Mouse (Mus musculus) heart, postnatal 10 days (tissue): ENCODE data around the gene AL731706.2. TPM values are rescaled to one million over a fixed set of nuclear protein-coding genes. Genes with fewer than 3 reads are reported as not detected.
"Not testable (repeated sequence)": the region's sequence is repeated elsewhere in the genome, so short reads cannot be mapped to it uniquely, and the experiment has no call there.

ENCODE experiments used
- DNase-seq, 2 experiments: peaks; one replicate each; pipeline ENCODE4 v3.0.0; 2021
- intact Hi-C: fragments of 180-260 bp; cut with DNase I; formaldehyde crosslinking; loops from one replicate; pipeline ENCODE4 v1.15.1; 2025
- total RNA-seq, 2 experiments: library from RNA; stranded (reverse); gene quantifications; 2 replicates each; pipeline ENCODE4 v1.2.3; 2021

The AL731706.2 gene
- 10 to 100 TPM; 24.9 to 33.6 TPM for total RNA-seq

DNA sequence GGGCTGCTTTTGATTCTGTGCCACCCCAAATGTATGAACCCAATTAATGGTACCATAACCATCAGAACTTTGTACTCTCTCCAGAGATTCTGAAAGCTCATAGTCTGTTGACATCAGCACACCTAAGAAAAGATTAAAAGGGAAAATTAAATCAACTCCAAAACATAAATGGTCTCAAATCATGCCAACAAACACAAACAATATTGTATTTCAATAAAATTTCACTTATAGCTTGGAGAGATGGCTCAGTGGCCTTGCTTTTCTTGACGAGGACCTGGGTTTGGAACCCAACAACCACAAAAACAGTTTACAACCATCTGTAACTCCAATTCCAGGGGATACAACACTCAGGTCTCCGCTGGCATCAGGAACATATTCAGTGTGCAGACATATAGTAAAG is at the start of gene AL731706.2:
AL731706.2 (minus strand) TSS at position 101 of the 400 bp plus-strand sequence.
- intact Hi-C loops, result loop anchor here (5.0 to 10.0 kb wide), 3 partner anchors 53 to 741 kb away; partner anchors contain the start of gene Snap25
- DNase-seq, result no peak

DNA sequence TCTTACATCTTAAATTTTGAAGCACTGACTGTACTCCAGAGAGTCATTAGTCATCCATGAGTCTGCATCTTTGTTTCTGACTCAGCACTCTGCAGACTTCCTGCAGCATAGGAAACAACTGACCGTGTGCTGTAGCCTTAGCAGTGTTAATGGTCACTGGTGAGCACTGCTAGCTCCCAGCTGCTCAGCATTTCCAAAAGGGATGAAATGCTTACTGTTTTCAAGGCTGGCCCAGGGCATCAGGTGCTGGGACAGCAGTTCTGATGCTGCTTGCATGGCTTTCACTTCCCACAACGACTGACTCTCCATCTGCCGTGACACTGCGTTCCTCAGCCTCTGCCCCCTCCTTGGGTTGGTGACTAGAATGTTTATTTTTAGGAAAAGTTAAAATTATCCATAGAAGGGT is 35.5 kb upstream of the AL731706.2 start:
- intact Hi-C loops, result no loop called here
- peak; percentile 31 to 35 for DNase-seq

DNA sequence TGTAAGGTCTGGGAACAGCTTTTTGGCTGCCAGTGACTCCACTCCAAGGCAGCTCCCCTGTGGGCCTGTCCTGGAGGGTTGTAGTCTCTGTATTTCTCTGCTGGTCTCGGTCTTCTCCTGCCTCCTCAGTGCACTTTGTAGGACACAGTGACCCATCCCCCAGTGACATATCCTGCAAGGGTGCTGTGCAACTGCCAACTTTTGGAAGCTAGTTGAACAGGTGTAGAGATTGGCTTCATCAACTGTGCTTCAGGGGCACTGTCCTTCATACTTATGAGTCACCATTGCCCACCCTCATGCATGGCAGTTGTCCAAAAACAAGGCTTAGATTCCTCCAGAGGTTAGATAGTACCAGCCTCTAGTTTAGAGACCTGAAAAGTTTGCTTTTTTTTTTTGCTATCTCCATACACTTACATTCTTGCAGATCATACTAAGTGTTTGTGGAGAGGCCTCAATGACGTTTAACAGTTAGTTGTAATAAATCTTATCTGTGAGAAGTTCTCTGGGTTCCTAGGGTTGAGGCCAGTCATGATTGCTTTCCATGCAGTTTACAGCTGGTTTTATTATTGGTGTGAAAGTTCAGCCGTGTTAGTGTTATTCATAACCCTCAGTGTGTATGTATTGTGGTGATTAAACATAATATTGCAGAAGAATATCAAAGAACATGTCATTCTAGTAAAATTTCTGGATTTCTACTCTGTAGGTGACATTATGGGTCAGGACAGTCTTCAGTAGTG is 34.9 kb upstream of the AL731706.2 start:
- DNase-seq, result no peak

DNA sequence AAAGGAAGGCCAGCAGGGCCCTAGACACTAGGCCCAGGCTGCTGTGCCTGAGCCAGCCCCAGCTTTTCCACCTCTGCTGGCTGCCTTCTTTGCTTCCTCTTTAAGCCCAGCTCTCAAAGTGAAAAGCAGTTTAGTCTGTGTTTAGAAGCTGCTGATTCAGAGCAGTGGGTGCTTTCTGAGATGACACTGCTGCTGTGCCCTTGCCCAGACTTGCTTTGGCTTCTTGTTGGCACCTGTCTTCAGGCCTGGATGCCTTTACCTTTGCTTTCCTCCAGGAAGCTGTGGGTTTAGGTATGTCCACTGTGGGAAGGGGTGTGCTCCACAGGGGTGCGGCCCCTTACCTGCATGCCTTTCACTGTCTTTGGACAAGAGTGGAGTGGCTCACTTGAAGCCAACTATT is 34.0 kb upstream of the AL731706.2 start:
- no peak for DNase-seq
- intact Hi-C loops, result loop anchor here (5.0 kb wide), 1 partner anchor 63 kb away; no protein-coding TSS in a partner anchor

More for the DNA sequence above, 34.9 kb upstream of the AL731706.2 start:
- intact Hi-C loops, result no loop called here

DNA sequence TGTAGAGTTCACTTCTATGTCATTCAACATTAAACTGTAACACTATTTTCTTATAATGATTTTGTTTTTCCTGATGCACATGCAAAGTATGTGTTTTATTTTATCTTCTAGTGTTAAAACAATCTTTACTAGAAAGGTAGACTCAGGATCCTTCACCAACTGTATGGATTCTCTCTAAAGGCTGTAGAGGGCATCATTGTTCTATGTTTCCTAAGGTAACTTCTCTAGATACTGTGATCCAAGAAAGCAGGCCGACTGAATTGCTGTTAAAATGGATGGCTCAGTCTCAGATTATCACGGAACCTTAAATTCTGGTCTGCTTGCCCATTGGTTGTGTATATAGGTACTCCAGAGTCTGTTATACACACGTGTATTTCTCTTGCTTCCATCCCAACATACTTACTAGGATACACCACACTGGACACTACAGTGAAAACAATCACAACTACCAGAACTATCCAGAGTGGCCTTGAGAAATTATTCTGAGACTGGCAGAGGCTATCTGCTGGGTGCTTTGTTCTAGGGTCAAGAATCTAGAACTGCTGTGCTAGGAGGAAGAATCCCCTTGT is 28.9 kb upstream of the AL731706.2 start:
- no peak for DNase-seq
- intact Hi-C loops, result loop anchor here (2.0 kb wide), 2 partner anchors 200 to 1028 kb away; no protein-coding TSS in a partner anchor

DNA sequence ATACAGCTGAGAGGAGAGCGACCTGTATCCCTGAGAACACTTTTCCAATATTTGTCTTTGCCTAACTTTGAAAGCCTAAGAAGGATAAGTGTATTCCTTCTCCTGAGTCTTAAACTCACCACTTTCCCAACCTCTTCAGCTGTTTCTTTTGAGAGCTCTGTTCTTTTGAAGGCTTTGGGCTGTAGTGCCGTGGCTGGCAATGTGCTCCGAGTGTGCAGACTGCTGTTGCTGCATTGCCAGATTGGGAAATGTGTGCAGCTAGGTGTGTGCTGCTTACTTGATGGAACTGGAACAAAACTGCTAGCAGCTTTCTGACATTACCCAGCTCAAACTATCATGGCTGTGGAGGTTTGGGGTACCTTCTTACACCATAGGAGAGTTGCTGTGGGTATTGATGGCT is 27.5 kb upstream of the AL731706.2 start:
- intact Hi-C loops, result no loop called here
- DNase-seq, result no peak

DNA sequence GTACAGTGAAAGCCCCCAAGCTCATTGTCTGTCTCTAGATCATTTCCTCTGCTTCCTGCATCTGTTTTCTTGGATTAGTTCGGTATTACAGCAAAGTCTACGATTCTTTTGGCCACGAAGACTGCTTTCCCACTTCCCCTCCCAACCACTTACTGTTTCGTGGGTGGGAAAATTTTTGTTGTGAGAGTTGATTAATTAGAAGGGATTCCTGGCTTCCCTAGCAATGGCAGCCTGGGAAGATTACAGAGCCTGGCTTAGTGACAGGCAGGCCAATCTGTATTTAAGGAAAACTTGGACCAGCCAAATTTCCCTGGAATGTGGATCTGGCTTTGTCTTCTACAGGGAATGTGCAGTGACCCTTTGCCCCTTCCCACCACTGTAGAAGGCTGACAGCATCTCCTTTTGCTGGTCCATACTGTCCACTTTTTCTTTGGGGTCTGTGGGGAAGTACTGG is 26.5 kb upstream of the AL731706.2 start:
- intact Hi-C loops, result no loop called here
- DNase-seq, result peak; percentile 51 to 56

DNA sequence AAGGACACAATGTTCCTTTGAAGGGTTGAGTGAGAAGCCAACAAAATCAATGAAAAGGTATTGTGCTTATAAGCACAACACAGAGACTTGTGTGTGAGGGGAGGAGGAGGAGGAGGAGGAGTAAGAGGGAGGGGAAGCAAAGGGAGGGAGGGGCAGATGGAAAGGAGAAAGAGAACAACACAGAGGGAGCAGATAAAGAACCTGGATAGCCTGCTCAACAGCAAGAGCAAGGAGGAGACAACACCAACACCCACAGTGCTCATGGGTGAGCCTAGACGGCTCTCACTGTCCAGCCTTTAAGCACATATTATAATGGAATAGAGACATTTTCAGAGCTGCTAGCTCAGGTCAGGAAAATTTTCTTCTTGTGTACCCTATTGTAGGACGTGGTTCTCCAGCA is 23.8 kb upstream of the AL731706.2 start:
- DNase-seq, result no peak
- intact Hi-C loops, result no loop called here

DNA sequence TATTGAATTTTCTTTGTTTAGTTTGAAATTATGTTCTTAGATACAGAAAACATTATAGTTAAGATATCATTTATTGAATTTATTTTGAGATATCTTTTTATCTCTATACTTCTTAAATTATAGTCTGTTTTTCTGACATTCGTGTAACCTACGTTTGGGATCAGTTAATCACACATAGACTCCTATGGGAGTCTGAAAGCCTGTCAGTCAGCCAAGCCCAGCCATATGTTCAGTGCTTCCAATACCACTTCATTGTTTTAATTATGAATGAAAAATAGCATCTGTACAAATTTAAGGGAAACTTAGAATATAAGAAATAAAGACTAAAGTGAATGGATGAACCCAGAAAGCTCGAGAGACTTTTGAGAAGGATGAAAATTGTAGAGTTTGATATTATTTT is 23.1 kb upstream of the AL731706.2 start:
- intact Hi-C loops, result no loop called here
- DNase-seq, result no peak

DNA sequence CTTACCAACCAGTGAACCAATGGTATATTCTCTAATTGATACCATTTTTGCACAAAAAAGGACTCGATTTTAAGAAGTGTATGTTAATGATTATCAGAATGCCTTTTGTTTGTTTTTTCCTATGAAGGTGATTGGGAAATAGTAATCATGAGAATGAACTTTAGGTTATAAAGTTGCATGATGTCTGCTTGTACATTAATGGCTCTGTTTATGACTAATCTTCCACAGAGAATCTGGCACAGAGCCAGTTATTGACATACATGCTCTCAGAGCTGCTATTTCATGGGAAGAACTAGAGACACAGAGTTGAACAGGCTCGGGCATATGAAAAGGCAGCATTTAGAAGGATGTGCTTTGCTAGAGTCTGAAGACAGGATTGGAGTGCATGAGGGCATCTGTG is 10.7 kb upstream of the AL731706.2 start:
- intact Hi-C loops, result no loop called here

DNA sequence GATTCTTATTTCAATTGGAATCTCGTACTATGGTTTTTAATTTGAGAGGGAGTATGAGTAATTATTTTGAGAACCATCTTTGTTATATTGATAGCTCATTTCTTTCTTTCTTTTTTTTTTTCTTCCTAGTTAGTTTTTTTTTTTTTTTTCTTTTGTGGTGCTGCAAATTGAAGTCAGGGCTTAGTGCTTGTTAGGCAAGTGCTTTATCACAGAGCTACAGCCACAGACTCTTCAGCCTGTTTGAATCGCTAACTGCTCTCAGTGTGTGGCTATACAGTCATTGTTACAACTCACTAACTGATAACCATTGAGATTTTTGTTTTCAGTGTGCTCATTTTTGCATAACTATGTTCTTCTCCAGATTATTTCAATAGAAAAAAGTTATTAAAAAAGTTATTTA is 9.0 kb upstream of the AL731706.2 start:
- intact Hi-C loops, result no loop called here

More for the DNA sequence above, 10.7 kb upstream of the AL731706.2 start:
- no peak for DNase-seq

DNA sequence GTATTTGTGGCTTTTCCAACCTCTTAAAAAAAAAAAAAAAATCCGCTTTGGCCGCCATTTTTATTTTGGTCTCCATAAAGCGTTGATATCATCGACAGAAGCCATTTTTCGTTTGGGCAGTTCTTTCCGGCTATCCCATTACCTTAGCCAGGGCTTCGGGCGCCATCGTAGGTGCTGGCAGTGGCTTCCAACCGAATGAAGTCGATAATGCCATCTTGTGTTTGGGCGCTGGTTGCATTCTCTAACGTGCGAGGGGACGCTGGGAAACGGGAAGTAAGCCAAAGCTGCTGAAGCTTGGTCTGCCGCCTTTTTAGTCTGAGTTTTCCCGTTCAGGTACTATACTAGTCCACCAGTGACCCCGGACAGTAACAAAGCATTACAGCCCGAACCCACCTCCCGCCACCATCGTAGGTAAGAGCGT is 6.5 kb upstream of the AL731706.2 start:
- peak; percentile 98 for DNase-seq
- intact Hi-C loops, result loop anchor here (2.0 kb wide), 1 partner anchor 223 kb away; no protein-coding TSS in a partner anchor

More for the DNA sequence above, 9.0 kb upstream of the AL731706.2 start:
- DNase-seq, result no peak

DNA sequence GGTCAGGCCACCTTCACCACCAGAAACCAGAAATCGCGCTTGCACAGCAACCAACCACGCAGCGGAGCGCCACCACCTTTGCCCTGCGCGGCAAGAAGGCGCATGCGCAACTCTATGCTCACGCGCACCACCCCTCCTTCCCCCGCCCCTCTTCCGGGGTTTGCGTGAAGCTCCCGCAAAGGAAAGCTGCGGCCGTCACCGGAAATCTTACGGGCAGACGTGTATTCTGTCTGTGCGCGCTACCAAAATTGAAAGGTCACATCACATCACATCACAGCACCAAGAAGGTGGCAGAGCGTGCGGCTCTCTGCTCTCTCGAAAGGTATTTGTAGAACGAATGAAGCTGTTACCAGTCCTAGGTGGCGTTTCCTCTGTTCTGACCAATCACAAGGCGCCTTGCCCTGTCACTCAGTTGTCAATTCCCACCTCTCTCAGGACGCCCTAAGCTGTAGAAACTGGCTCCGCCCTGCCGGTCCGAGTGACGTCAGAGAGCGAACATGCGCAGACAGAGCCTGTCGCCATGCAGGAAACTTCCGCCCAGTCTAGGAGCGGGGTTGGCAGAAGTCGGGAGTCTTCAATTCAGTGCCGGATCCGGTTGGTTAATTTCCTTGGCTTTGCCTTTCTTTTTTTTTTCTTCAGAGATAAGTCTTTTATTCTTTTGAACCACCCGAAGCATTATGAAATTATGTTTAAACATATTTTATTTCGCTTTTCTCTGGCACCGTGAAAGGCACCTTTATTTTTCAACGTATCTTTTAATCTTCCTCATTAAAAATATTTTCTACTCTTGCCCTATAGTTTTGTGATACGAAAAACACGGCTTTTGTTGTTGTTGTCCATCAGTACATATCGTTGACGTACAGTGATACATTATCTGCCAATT is 5.8 kb upstream of the AL731706.2 start, which contains the start of the genes Slx4ip, AL731706.1 and Mkks:
Slx4ip (plus strand) TSS at position 151 of the 883 bp plus-strand sequence.
AL731706.1 (minus strand) TSS at position 322 of the 883 bp plus-strand sequence.
Mkks (minus strand) TSS at position 322 of the 883 bp plus-strand sequence.
- intact Hi-C loops, result no loop called here
- DNase-seq, result peak; percentile 100

DNA sequence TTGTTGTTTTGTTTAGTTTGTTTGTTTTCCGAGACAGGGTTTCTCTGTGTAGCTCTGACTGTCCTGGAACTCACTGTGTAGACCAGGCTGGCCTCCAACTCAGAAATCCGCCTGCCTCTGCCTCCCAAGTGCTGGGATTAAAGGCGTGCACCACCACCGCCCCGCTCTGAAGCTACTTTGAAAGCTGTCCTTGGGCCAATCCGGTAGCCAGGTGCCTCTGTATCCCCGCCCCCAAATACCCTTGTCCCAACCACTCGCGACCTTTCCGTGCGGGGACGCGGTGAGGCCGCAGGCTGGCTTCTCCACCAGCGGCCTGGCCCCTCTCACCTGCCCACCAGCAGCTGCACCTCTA is 5.2 kb upstream of the AL731706.2 start:
- intact Hi-C loops, DNase-seq: not testable (repeated sequence)

DNA sequence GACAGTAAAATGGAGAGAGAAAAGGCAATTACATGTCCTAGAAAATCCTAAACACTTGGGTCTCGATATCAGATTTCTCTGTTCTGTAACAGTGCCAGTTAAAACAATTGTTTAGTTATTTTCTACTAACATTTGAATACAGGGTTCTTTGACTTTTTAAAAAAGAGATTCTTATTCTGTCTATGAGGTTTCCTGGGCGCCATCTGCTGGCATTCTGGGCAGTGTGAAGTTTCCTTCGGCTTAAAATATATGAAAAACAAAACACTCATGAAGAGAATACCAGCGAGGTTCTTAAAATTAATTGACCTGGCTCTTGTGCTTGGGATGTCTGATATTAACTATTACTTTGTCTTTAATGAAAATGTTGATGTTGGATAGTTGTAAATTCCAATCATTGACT is 1.4 kb upstream of the AL731706.2 start:
- peak; percentile 37 to 57 for DNase-seq
- intact Hi-C loops, result loop anchor here (1.0 to 10.0 kb wide), 5 partner anchors 55 to 742 kb away; partner anchors contain the start of gene Snap25

DNA sequence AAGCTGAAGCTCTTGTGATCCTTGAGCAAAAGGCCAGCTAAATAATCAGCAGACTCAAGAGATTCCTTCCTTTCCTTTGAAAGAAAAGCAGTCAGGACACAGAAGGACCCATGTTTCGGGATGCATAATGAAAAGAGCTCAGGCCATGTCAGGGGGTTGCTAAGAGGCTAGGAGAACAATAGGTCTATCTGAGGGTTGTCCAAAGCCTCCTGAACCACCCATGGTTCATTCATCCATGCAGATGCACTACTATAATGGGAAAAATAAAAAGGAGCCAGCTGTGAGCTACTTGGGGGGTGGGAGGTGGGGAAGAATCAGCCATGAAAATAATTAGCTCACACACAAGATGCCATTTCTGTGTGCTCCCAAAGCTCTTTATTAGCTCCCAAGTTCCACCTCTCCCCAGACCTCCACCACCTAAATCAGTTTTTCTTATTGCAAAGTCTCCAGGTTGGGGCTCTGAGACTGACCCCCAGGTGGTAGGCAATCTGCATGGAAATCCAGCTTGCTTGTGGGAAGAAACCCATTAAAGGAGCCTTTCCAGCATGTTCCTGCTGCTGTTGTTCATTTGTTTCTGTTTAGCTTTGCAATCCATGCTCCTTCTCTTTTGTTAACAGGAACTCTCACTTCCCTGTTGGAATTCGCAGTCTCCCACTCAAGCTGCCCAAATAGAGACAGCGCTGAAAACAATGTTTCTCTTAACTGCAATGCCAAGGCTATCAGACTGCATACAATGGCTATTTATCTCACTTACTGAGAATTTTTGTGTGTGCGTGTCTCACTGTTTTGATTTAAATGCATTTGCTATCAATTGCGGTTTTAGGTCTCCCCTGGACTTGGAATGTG is 30.7 kb downstream of the AL731706.2 start:
- intact Hi-C loops, result no loop called here
- no peak for DNase-seq

DNA sequence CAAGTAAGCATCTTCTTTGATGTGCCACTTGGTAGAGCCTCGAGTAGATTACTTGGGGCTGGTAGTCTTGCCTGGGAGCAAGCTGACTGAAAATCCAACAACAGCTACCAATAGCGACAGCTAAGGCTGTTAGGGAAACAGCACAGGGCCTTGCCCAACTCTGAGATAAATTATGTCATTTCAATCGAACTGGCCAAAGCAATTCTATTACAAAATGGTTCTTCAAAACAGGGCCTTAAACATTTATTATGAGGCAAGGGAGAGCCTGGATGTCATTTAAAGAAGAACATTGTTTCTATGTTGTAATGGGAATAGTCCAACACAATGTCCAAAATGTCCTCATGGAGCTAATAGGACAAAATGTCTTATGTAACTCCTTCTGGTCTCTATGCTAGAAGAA is 35.1 kb downstream of the AL731706.2 start:
- DNase-seq, result no peak
- intact Hi-C loops, result no loop called here

DNA sequence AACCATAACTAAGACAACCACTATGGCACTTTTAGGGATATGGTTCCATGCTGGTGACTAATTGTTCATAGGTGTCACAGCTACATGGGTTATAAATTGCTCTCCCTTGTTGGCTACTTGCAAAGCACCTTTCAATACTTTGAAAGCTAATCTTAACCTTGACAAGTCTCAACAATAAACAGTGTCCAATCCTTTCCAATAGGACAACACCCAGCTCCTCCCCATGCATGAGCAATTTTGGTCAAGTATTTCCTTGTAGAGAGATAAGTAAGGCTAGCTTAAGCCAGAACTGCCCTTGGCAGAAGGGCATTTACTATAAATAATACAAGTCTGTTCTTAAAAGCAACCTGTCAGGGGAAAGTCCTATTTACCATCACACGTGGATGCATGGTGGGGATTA is 47.5 kb downstream of the AL731706.2 start:
- intact Hi-C loops, result no loop called here
- peak; percentile 16 to 29 for DNase-seq

DNA sequence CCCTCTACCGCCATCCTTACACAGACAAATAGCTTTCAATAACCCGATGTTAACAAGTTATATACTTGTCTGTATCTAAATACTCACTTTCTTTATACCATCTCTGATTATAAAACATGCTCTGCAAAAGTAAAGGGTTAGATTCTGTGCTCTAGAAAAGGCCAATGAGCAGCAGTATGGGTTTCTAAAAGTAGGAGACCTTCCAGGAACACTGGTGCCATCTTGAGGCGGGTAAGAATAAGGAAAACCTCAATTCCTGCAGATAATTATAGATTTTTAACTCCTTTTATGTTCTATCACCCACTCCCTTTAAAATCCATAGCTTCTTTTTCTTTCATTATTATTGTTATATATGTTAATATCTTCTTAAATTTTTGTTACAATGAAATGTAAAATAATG is 49.6 kb downstream of the AL731706.2 start:
- intact Hi-C loops, result no loop called here
- DNase-seq, result no peak
